Mouse (Mus musculus) gastrocnemius, postnatal 14 days (tissue): ENCODE measurements around the gene Etl4. TPM values are rescaled to one million over a fixed set of nuclear protein-coding genes. Genes with fewer than 3 reads are reported as not detected.

Experiments used
- DNase-seq: peaks from one replicate; pipeline ENCODE4 v3.0.0; 2021; ENCODE audit warnings: mixed read lengths
- intact Hi-C: fragments of 180-260 bp; cut with DNase I; formaldehyde crosslinking; loops from one replicate; pipeline ENCODE4 v1.15.1; 2025; ENCODE audit warnings: low total_unique reads
- total RNA-seq, 2 experiments: library from RNA; stranded (reverse); gene quantifications; 2 replicates each; pipeline ENCODE4 v1.2.3; 2021

Gene Etl4
- total RNA-seq, 2 experiments from 2014 or later, result 28.3 to 46.7 TPM

GRCm38 (mm10) chr2:20763511-20764212 lies 854.1 kb downstream of the Etl4 start:
- intact Hi-C loops, result no loop called here
- no peak for DNase-seq

- intact Hi-C loops, result no loop called here
- DNase-seq, result no peak
Observed at GRCm38 (mm10) chr2:20764566-20765090, 855.0 kb downstream of the Etl4 start.

- intact Hi-C loops, result no loop called here
- no peak for DNase-seq
Observed at GRCm38 (mm10) chr2:20768681-20769080, 859.1 kb downstream of the Etl4 start.

- DNase-seq, result no peak
- intact Hi-C loops, result loop anchor here (10.0 kb wide), 2 partner anchors 105 to 495 kb away; no protein-coding TSS in a partner anchor
Observed at GRCm38 (mm10) chr2:20770171-20770570, 860.6 kb downstream of the Etl4 start.

GRCm38 (mm10) chr2:20774462-20774861 lies 864.9 kb downstream of the Etl4 start:
- no peak for DNase-seq
- intact Hi-C loops, result loop anchor here (10.0 kb wide), 2 partner anchors 110 to 500 kb away; no protein-coding TSS in a partner anchor

- intact Hi-C loops, result loop anchor here (10.0 kb wide), 2 partner anchors 111 to 501 kb away; no protein-coding TSS in a partner anchor
- DNase-seq, result no peak
Observed at GRCm38 (mm10) chr2:20776171-20776704, 866.7 kb downstream of the Etl4 start.

- intact Hi-C loops, result loop anchor here (10.0 kb wide), 2 partner anchors 113 to 503 kb away; no protein-coding TSS in a partner anchor
- DNase-seq, result peak; percentile 19
Observed at GRCm38 (mm10) chr2:20777931-20778330, 868.4 kb downstream of the Etl4 start.

GRCm38 (mm10) chr2:20779484-20780381 lies 870.2 kb downstream of the Etl4 start:
- peak; percentile 38 for DNase-seq
- intact Hi-C loops, result loop anchor here (10.0 kb wide), 2 partner anchors 115 to 505 kb away; no protein-coding TSS in a partner anchor

GRCm38 (mm10) chr2:20801236-20801890 lies 891.8 kb downstream of the Etl4 start:
- DNase-seq, result no peak

DNA sequence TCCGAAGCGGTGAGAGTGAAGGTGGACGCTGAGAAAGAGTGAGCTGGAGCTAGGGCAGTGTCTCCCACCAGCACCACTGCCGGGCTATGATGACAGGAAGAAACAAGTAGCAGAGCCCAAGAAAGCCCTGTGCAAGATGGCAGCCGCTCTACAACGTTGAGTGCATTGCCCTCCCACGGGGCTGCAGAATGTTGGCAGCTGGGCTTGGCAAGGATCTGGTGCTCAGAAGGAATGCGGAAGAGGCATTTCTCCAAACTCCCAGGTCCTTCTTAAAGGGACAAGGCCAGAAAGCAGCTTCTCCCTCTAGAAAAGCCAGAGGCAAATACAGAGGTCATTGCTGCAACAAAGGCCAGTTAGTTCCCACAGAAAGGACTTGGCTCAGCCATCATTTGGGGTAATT lies 901.9 kb downstream of the Etl4 start:
- intact Hi-C loops, result no loop called here
- DNase-seq, result peak; percentile 33

More at GRCm38 (mm10) chr2:20801236-20801890, 891.8 kb downstream of the Etl4 start:
- intact Hi-C loops, result no loop called here

GRCm38 (mm10) chr2:20813986-20814385 lies 904.4 kb downstream of the Etl4 start:
- no peak for DNase-seq
- intact Hi-C loops, result no loop called here

- no peak for DNase-seq
- intact Hi-C loops, result no loop called here
Observed at GRCm38 (mm10) chr2:20818226-20818625, 908.6 kb downstream of the Etl4 start.

DNA sequence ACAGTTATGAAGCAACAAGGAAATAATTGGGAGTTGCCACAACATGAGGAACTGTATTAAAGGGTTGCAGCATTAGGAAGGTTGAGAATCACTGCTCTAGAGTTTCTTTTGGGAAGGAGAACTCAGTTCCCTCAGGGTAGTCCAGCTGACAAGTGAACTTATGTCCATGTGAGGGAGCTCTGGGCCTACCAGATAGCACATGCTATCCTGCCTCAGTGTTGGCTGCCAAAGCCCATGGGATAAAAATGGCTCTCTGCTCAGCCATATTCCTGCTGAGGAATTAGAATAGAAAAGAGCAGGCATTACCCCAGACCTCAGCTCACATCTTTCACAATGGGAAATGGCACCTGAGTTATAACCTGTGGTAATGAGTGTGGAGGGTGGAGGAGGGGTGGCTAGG lies 916.7 kb downstream of the Etl4 start:
- no peak for DNase-seq
- intact Hi-C loops, result no loop called here

GRCm38 (mm10) chr2:20830882-20831281 lies 921.3 kb downstream of the Etl4 start:
- intact Hi-C loops, result no loop called here
- no peak for DNase-seq

DNA sequence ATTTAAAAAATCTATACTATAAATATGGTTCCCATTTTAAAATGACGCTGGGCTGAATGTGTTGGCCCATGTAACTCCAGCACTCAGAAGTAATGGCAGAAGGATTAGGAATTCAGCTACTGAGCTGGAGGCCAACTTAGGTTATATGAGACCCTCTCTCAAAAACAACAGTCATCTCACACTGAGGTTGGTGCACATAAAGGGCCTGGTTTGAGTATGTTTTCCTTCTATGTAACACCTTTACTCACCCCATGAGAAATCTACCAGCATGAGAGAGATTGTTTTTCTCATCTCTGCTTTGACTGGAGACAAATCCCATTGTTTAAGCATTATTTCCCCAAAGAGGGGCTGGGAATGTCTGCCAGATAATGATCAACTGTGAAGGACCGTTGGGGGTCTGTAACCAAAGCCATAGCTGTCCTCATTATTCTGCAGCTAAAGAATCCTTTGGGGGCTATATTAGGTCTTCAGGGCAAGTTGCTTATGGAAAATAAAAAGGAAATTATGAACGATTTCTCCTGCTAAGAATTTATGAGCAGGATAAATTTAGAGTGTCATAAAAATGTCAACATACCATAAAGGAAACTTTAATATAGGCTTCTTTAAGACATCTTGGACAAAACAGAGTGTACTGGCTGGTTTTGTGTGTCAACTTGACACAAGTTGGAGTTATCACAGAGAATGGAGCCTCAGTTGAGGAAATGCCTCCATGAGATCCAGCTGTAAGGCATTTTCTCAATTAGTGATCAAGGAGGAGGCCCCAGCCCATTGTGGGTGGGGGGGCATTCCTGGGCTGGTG lies 922.2 kb downstream of the Etl4 start:
- intact Hi-C loops, result no loop called here
- no peak for DNase-seq

- intact Hi-C loops, result loop anchor here (2.0 kb wide), 1 partner anchor 39 kb away; no protein-coding TSS in a partner anchor
Observed at GRCm38 (mm10) chr2:20849346-20849745, 939.8 kb downstream of the Etl4 start.

More at GRCm38 (mm10) chr2:20849346-20849745, 939.8 kb downstream of the Etl4 start:
- DNase-seq, result no peak
